Mouse (Mus musculus) small intestine, adult 2 months (tissue): Measurements from ENCODE around the gene Rpl18a.

Experiments used
- CTCF ChIP-seq: fragments of 200-500 bp; IDR thresholded peaks from 2 replicates; pipeline ENCODE4 v1.5.1; 2012; ENCODE audit warnings: low read depth, mild to moderate bottlenecking, control low read depth, inconsistent platforms, low read length, moderate library complexity, mixed read lengths; ENCODE audit not compliant: insufficient replicate concordance, insufficient read length; ENCODE audit errors: extremely low read depth
- POLR2A ChIP-seq: fragments of 200-500 bp; IDR thresholded peaks from 2 replicates; pipeline ENCODE4 v1.6.1; 2012; ENCODE audit warnings: low read depth, mild to moderate bottlenecking, control low read depth, inconsistent platforms, low read length, moderate library complexity

DNA sequence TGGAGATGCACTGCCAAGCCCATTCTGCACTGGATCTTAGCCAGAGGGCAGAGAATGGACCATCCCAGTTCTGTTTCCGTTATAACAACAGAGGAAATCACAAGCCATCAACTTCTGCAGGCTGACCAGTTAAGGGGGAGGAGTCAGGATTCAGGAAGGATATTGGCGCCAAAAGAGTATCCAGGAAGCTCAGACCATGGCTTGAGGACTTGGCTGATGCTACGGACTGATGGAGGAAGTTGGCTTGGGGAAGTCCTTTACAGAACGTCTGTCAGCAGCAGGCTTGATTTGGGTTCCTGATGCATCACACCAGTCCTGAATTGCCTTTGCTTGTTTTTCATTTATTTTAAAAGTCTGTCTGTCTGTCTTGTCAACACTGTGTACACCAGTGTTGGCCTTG, 7.3 kb upstream of the Rpl18a start:
- TF ChIP-seq POLR2A (no peak), CTCF (no peak)
